Mouse (Mus musculus): ENCODE data around the gene Nmrk1. TPM values are rescaled to one million over a fixed set of nuclear protein-coding genes. Genes with fewer than 3 reads are reported as not detected.

Nmrk1 gene
- polyA plus RNA-seq, 1 experiment from 2014 or later: 9.6 TPM

- H3K27ac ChIP-seq (ENCODE audit: low read depth): no peak overlapping the region
- H3K4me2 ChIP-seq (ENCODE audit: low read length): no peak overlapping the region
- DNase-seq (ENCODE audit: low spot score) (no peak), ATAC-seq (replicated peaks; ENCODE audit: low FRiP score, low TSS enrichment, low read depth) (no peak)
- H3K4me1 ChIP-seq (replicated peaks; ENCODE audit: control insufficient read depth, insufficient read depth, low read length): no peaks in the 10 kb centered on the region; the same call in 1 of the 2 replicates
- no peak overlapping the region for H3K4me3 ChIP-seq (ENCODE audit: low read depth, low read length)
- H3K27me3 ChIP-seq (replicated peaks; ENCODE audit: control insufficient read depth, insufficient read depth, low read length): no peaks in the 10 kb centered on the region
- no peak overlapping the region for H3K9ac ChIP-seq (ENCODE audit: low read length)
- H3K9me3 ChIP-seq (ENCODE audit: control insufficient read depth, low read length): no peaks in the 10 kb centered on the region
- no peaks in the 10 kb centered on the region for H3K36me3 ChIP-seq (ENCODE audit: control insufficient read depth, insufficient read depth, low read length)
- 80% methylated on average over 5 of the region's 5 CpGs for WGBS
Observed at GRCm38 (mm10) chr19:18590234-18590633, 41.5 kb upstream of the Nmrk1 start.

- no peak for DNase-seq (ENCODE audit: low spot score)
- H3K4me3 ChIP-seq (ENCODE audit: low read depth, low read length): no peak overlapping the region
- no peaks in the 10 kb centered on the region; the same call in 1 of the 2 replicates for H3K4me1 ChIP-seq (replicated peaks; ENCODE audit: control insufficient read depth, insufficient read depth, low read length)
- H3K4me2 ChIP-seq (ENCODE audit: low read length): no peak overlapping the region
- H3K9ac ChIP-seq (ENCODE audit: low read length): no peak overlapping the region
- WGBS: 63% methylated on average over 5 of the region's 5 CpGs
- no peaks in the 10 kb centered on the region for H3K36me3 ChIP-seq (ENCODE audit: control insufficient read depth, insufficient read depth, low read length)
- H3K27me3 ChIP-seq (replicated peaks; ENCODE audit: control insufficient read depth, insufficient read depth, low read length): no peaks in the 10 kb centered on the region
- H3K9me3 ChIP-seq (ENCODE audit: control insufficient read depth, low read length): no peaks in the 10 kb centered on the region
- no peak for ATAC-seq (replicated peaks; ENCODE audit: low FRiP score, low TSS enrichment, low read depth)
- no peak overlapping the region for H3K27ac ChIP-seq (ENCODE audit: low read depth)
Observed at GRCm38 (mm10) chr19:18590942-18591354, 40.8 kb upstream of the Nmrk1 start.

GRCm38 (mm10) chr19:18592919-18593318 is 38.8 kb upstream of the Nmrk1 start:
- Histone ChIP-seq H3K4me3 (ENCODE audit: low read depth, low read length) (no peak overlapping the region), H3K4me2 (ENCODE audit: low read length) (no peak overlapping the region), H3K9me3 (ENCODE audit: control insufficient read depth, low read length) (no peaks in the 10 kb centered on the region), H3K4me1 (replicated peaks; ENCODE audit: control insufficient read depth, insufficient read depth, low read length) (no peaks in the 10 kb centered on the region; the same call in 1 of the 2 replicates), H3K27me3 (replicated peaks; ENCODE audit: control insufficient read depth, insufficient read depth, low read length) (no peaks in the 10 kb centered on the region), H3K36me3 (ENCODE audit: control insufficient read depth, insufficient read depth, low read length) (no peaks in the 10 kb centered on the region), H3K9ac (ENCODE audit: low read length) (no peak overlapping the region), H3K27ac (ENCODE audit: low read depth) (no peak overlapping the region)
- ATAC-seq (replicated peaks; ENCODE audit: low FRiP score, low TSS enrichment, low read depth) (no peak), DNase-seq (ENCODE audit: low spot score) (no peak)
- 63% methylated on average over 6 of the region's 6 CpGs for WGBS

- DNase-seq (ENCODE audit: low spot score): no peak
- no peak overlapping the region for H3K9ac ChIP-seq (ENCODE audit: low read length)
- H3K27me3 ChIP-seq (replicated peaks; ENCODE audit: control insufficient read depth, insufficient read depth, low read length): no peaks in the 10 kb centered on the region
- H3K9me3 ChIP-seq (ENCODE audit: control insufficient read depth, low read length): no peaks in the 10 kb centered on the region
- no peaks in the 10 kb centered on the region for H3K36me3 ChIP-seq (ENCODE audit: control insufficient read depth, insufficient read depth, low read length)
- WGBS: 68% methylated on average over 10 of the region's 10 CpGs
- ATAC-seq (replicated peaks; ENCODE audit: low FRiP score, low TSS enrichment, low read depth): no peak
- no peak overlapping the region for H3K4me2 ChIP-seq (ENCODE audit: low read length)
- H3K4me3 ChIP-seq (ENCODE audit: low read depth, low read length): no peak overlapping the region
- no peaks in the 10 kb centered on the region; the same call in 1 of the 2 replicates for H3K4me1 ChIP-seq (replicated peaks; ENCODE audit: control insufficient read depth, insufficient read depth, low read length)
- no peak overlapping the region for H3K27ac ChIP-seq (ENCODE audit: low read depth)
Observed at GRCm38 (mm10) chr19:18593722-18594121, 38.0 kb upstream of the Nmrk1 start.

GRCm38 (mm10) chr19:18596876-18597275 is 34.9 kb upstream of the Nmrk1 start:
- Histone ChIP-seq H3K4me2 (ENCODE audit: low read length) (no peak overlapping the region), H3K9ac (ENCODE audit: low read length) (no peak overlapping the region), H3K27ac (ENCODE audit: low read depth) (no peak overlapping the region), H3K4me3 (ENCODE audit: low read depth, low read length) (no peak overlapping the region), H3K27me3 (replicated peaks; ENCODE audit: control insufficient read depth, insufficient read depth, low read length) (no peaks in the 10 kb centered on the region), H3K9me3 (ENCODE audit: control insufficient read depth, low read length) (no peaks in the 10 kb centered on the region), H3K4me1 (replicated peaks; ENCODE audit: control insufficient read depth, insufficient read depth, low read length) (no peaks in the 10 kb centered on the region; the same call in 1 of the 2 replicates), H3K36me3 (ENCODE audit: control insufficient read depth, insufficient read depth, low read length) (no peaks in the 10 kb centered on the region)
- ATAC-seq (replicated peaks; ENCODE audit: low FRiP score, low TSS enrichment, low read depth) (no peak), DNase-seq (ENCODE audit: low spot score) (no peak)
- 79% methylated on average over 5 of the region's 5 CpGs for WGBS

- Histone ChIP-seq H3K36me3 (ENCODE audit: control insufficient read depth, insufficient read depth, low read length) (no peaks in the 10 kb centered on the region), H3K4me2 (ENCODE audit: low read length) (no peak overlapping the region), H3K27me3 (replicated peaks; ENCODE audit: control insufficient read depth, insufficient read depth, low read length) (no peaks in the 10 kb centered on the region), H3K9me3 (ENCODE audit: control insufficient read depth, low read length) (no peaks in the 10 kb centered on the region), H3K4me3 (ENCODE audit: low read depth, low read length) (no peak overlapping the region), H3K9ac (ENCODE audit: low read length) (no peak overlapping the region), H3K4me1 (replicated peaks; ENCODE audit: control insufficient read depth, insufficient read depth, low read length) (no peaks in the 10 kb centered on the region), H3K27ac (ENCODE audit: low read depth) (no peak overlapping the region)
- WGBS: 76% methylated on average over 6 of the region's 6 CpGs
- ATAC-seq (replicated peaks; ENCODE audit: low FRiP score, low TSS enrichment, low read depth) (no peak), DNase-seq (ENCODE audit: low spot score) (no peak)
Observed at GRCm38 (mm10) chr19:18597772-18598171, 34.0 kb upstream of the Nmrk1 start.

GRCm38 (mm10) chr19:18598265-18598926 is 33.4 kb upstream of the Nmrk1 start:
- Histone ChIP-seq H3K9me3 (ENCODE audit: control insufficient read depth, low read length) (no peaks in the 10 kb centered on the region), H3K36me3 (ENCODE audit: control insufficient read depth, insufficient read depth, low read length) (no peaks in the 10 kb centered on the region), H3K4me3 (ENCODE audit: low read depth, low read length) (no peak overlapping the region), H3K27me3 (replicated peaks; ENCODE audit: control insufficient read depth, insufficient read depth, low read length) (no peaks in the 10 kb centered on the region), H3K9ac (ENCODE audit: low read length) (no peak overlapping the region), H3K27ac (ENCODE audit: low read depth) (no peak overlapping the region), H3K4me2 (ENCODE audit: low read length) (no peak overlapping the region), H3K4me1 (replicated peaks; ENCODE audit: control insufficient read depth, insufficient read depth, low read length) (no peaks in the 10 kb centered on the region)
- WGBS: 86% methylated on average over 3 of the region's 3 CpGs
- no peak for DNase-seq (ENCODE audit: low spot score)
- ATAC-seq (replicated peaks; ENCODE audit: low FRiP score, low TSS enrichment, low read depth): no peak

- Histone ChIP-seq H3K36me3 (ENCODE audit: control insufficient read depth, insufficient read depth, low read length) (no peaks in the 10 kb centered on the region), H3K9me3 (ENCODE audit: control insufficient read depth, low read length) (no peaks in the 10 kb centered on the region), H3K4me3 (ENCODE audit: low read depth, low read length) (no peak overlapping the region), H3K4me2 (ENCODE audit: low read length) (no peak overlapping the region), H3K9ac (ENCODE audit: low read length) (no peak overlapping the region), H3K27ac (ENCODE audit: low read depth) (no peak overlapping the region), H3K4me1 (replicated peaks; ENCODE audit: control insufficient read depth, insufficient read depth, low read length) (no peaks in the 10 kb centered on the region), H3K27me3 (replicated peaks; ENCODE audit: control insufficient read depth, insufficient read depth, low read length) (no peaks in the 10 kb centered on the region)
- WGBS: 78% methylated on average over 8 of the region's 8 CpGs
- DNase-seq (ENCODE audit: low spot score) (no peak), ATAC-seq (replicated peaks; ENCODE audit: low FRiP score, low TSS enrichment, low read depth) (no peak)
Observed at GRCm38 (mm10) chr19:18599051-18599450, 32.7 kb upstream of the Nmrk1 start.

GRCm38 (mm10) chr19:18599650-18600049 is 32.1 kb upstream of the Nmrk1 start:
- Histone ChIP-seq H3K4me1 (replicated peaks; ENCODE audit: control insufficient read depth, insufficient read depth, low read length) (no peaks in the 10 kb centered on the region), H3K4me3 (ENCODE audit: low read depth, low read length) (no peak overlapping the region), H3K27me3 (replicated peaks; ENCODE audit: control insufficient read depth, insufficient read depth, low read length) (no peaks in the 10 kb centered on the region), H3K9ac (ENCODE audit: low read length) (no peak overlapping the region), H3K9me3 (ENCODE audit: control insufficient read depth, low read length) (no peaks in the 10 kb centered on the region), H3K4me2 (ENCODE audit: low read length) (no peak overlapping the region), H3K27ac (ENCODE audit: low read depth) (no peak overlapping the region), H3K36me3 (ENCODE audit: control insufficient read depth, insufficient read depth, low read length) (no peaks in the 10 kb centered on the region)
- DNase-seq (ENCODE audit: low spot score) (no peak), ATAC-seq (replicated peaks; ENCODE audit: low FRiP score, low TSS enrichment, low read depth) (no peak)
- 89% methylated on average over 5 of the region's 5 CpGs for WGBS
